Mouse (Mus musculus): ENCODE data around the gene Usp4. TPM values are rescaled to one million over a fixed set of nuclear protein-coding genes. Genes with fewer than 3 reads are reported as not detected.
A peak's percentile ranks its signal among the peaks of the same experiment; 100 is the strongest.

Usp4 gene
- polyA plus RNA-seq, 1 experiment from 2014 or later = 38.2 TPM

- TF ChIP-seq EP300 (IDR thresholded peaks at IDR 0.05; ENCODE audit: low read depth) (no peak), CTCF (IDR thresholded peaks at IDR 0.05; ENCODE audit: low read depth) (no peak)
- no peaks in the 10 kb centered on the region for H3K27me3 ChIP-seq (ENCODE audit: insufficient read depth, low read length)
- H3K27ac ChIP-seq (ENCODE audit: low read depth) = no peak overlapping the region
- H3K36me3 ChIP-seq (replicated peaks; ENCODE audit: insufficient read depth, low read length) = no peaks in the 10 kb centered on the region
- ATAC-seq (no peak), DNase-seq (no peak)
- H3K4me1 ChIP-seq (ENCODE audit: insufficient read depth) = no peaks in the 10 kb centered on the region
- no peak overlapping the region for H3K4me3 ChIP-seq (ENCODE audit: low read depth, low read length)
- H3K4me2 ChIP-seq (ENCODE audit: low read depth, low read length) = no peak overlapping the region
- H3K9me3 ChIP-seq (ENCODE audit: low read length) = no peaks in the 10 kb centered on the region
- 79% methylated on average over 9 of the region's 9 CpGs for WGBS (ENCODE audit: insufficient replicate concordance)
- no peak overlapping the region for H3K9ac ChIP-seq (replicated peaks)
These were observed 63.8 kb downstream of the Usp4 start for GRCm38 (mm10) chr9:108411381-108411942.

GRCm38 (mm10) chr9:108412221-108412620 lies 64.6 kb downstream of the Usp4 start:
- Histone ChIP-seq H3K4me3 (ENCODE audit: low read depth, low read length) (no peak overlapping the region), H3K36me3 (replicated peaks; ENCODE audit: insufficient read depth, low read length) (no peaks in the 10 kb centered on the region), H3K4me1 (ENCODE audit: insufficient read depth) (no peaks in the 10 kb centered on the region), H3K9ac (replicated peaks) (no peak overlapping the region), H3K9me3 (ENCODE audit: low read length) (no peaks in the 10 kb centered on the region), H3K4me2 (ENCODE audit: low read depth, low read length) (no peak overlapping the region), H3K27me3 (ENCODE audit: insufficient read depth, low read length) (no peaks in the 10 kb centered on the region), H3K27ac (ENCODE audit: low read depth) (no peak overlapping the region)
- ATAC-seq (no peak), DNase-seq (no peak)
- WGBS (ENCODE audit: insufficient replicate concordance) = 68% methylated on average over 1 of the region's 1 CpGs
- TF ChIP-seq CTCF (IDR thresholded peaks at IDR 0.05; ENCODE audit: low read depth) (peak; percentile 63), EP300 (IDR thresholded peaks at IDR 0.05; ENCODE audit: low read depth) (no peak)

- H3K4me2 ChIP-seq (ENCODE audit: low read depth, low read length) = no peak within 1 kb of the TSS
- no peaks in the 10 kb centered on the region for H3K9me3 ChIP-seq (ENCODE audit: low read length)
- no peak within 1 kb of the TSS for H3K9ac ChIP-seq (replicated peaks)
- no peak for TF ChIP-seq EP300 (IDR thresholded peaks at IDR 0.05; ENCODE audit: low read depth)
- no peak for TF ChIP-seq CTCF (IDR thresholded peaks at IDR 0.05; ENCODE audit: low read depth)
- H3K27ac ChIP-seq (ENCODE audit: low read depth) = no peak within 1 kb of the TSS
- no peak for DNase-seq
- no peaks in the 10 kb centered on the region for H3K36me3 ChIP-seq (replicated peaks; ENCODE audit: insufficient read depth, low read length)
- no peak for ATAC-seq
- H3K4me3 ChIP-seq (ENCODE audit: low read depth, low read length) = no peak within 1 kb of the TSS
- H3K27me3 ChIP-seq (ENCODE audit: insufficient read depth, low read length) = no peaks in the 10 kb centered on the region
- H3K4me1 ChIP-seq (ENCODE audit: insufficient read depth) = 0 out of 2 replicates have a peak, but pooled peaks cover 3% of the 10 kb centered on the region
These were observed 80.7 kb downstream of the Usp4 start, which contains the start of gene Ccdc36 for GRCm38 (mm10) chr9:108428384-108428783. Gene Ccdc36, minus strand, starts transcription at chr9:108428484.

GRCm38 (mm10) chr9:108431431-108432067 lies 83.9 kb downstream of the Usp4 start:
- peak overlapping the region; percentile 35; the same call in 1 of the 2 replicates for H3K4me2 ChIP-seq (ENCODE audit: low read depth, low read length)
- DNase-seq = peak; percentile 56
- no peak overlapping the region for H3K9ac ChIP-seq (replicated peaks)
- 55% methylated on average over 32 of the region's 32 CpGs for WGBS (ENCODE audit: insufficient replicate concordance)
- no peak overlapping the region for H3K27ac ChIP-seq (ENCODE audit: low read depth)
- no peak for ATAC-seq
- no peaks in the 10 kb centered on the region for H3K36me3 ChIP-seq (replicated peaks; ENCODE audit: insufficient read depth, low read length)
- no peaks in the 10 kb centered on the region for H3K9me3 ChIP-seq (ENCODE audit: low read length)
- no peak overlapping the region for H3K4me3 ChIP-seq (ENCODE audit: low read depth, low read length)
- 0 out of 2 replicates have a peak, but pooled peaks cover 3% of the 10 kb centered on the region for H3K4me1 ChIP-seq (ENCODE audit: insufficient read depth)
- H3K27me3 ChIP-seq (ENCODE audit: insufficient read depth, low read length) = no peaks in the 10 kb centered on the region
- TF ChIP-seq CTCF (IDR thresholded peaks at IDR 0.05; ENCODE audit: low read depth) (no peak), EP300 (IDR thresholded peaks at IDR 0.05; ENCODE audit: low read depth) (no peak)

- H3K4me3 ChIP-seq (ENCODE audit: low read depth, low read length) = no peak within 1 kb of the TSS
- H3K4me1 ChIP-seq (ENCODE audit: insufficient read depth) = 0 out of 2 replicates have a peak, but pooled peaks cover 3% of the 10 kb centered on the region
- no peak within 1 kb of the TSS for H3K9ac ChIP-seq (replicated peaks)
- no peaks in the 10 kb centered on the region for H3K36me3 ChIP-seq (replicated peaks; ENCODE audit: insufficient read depth, low read length)
- DNase-seq (no peak), ATAC-seq (no peak)
- TF ChIP-seq EP300 (IDR thresholded peaks at IDR 0.05; ENCODE audit: low read depth) (no peak), CTCF (IDR thresholded peaks at IDR 0.05; ENCODE audit: low read depth) (no peak)
- WGBS (ENCODE audit: insufficient replicate concordance) = 72% methylated on average over 3 of the region's 3 CpGs
- no peak within 1 kb of the TSS for H3K27ac ChIP-seq (ENCODE audit: low read depth)
- no peak within 1 kb of the TSS for H3K4me2 ChIP-seq (ENCODE audit: low read depth, low read length)
- H3K9me3 ChIP-seq (ENCODE audit: low read length) = no peaks in the 10 kb centered on the region
- H3K27me3 ChIP-seq (ENCODE audit: insufficient read depth, low read length) = no peaks in the 10 kb centered on the region
These were observed 88.5 kb downstream of the Usp4 start, which contains the start of gene BC048562 for GRCm38 (mm10) chr9:108436182-108436581. Gene BC048562, plus strand, starts transcription at chr9:108436482.

GRCm38 (mm10) chr9:108439176-108439575 lies 91.5 kb downstream of the Usp4 start:
- DNase-seq (no peak), ATAC-seq (no peak)
- H3K4me3 ChIP-seq (ENCODE audit: low read depth, low read length) = no peak overlapping the region
- H3K9ac ChIP-seq (replicated peaks) = no peak overlapping the region
- H3K4me1 ChIP-seq (ENCODE audit: insufficient read depth) = no peaks in the 10 kb centered on the region
- no peak for TF ChIP-seq CTCF (IDR thresholded peaks at IDR 0.05; ENCODE audit: low read depth)
- TF ChIP-seq EP300 (IDR thresholded peaks at IDR 0.05; ENCODE audit: low read depth) = no peak
- H3K36me3 ChIP-seq (replicated peaks; ENCODE audit: insufficient read depth, low read length) = no peaks in the 10 kb centered on the region
- no peaks in the 10 kb centered on the region for H3K9me3 ChIP-seq (ENCODE audit: low read length)
- no peak overlapping the region for H3K27ac ChIP-seq (ENCODE audit: low read depth)
- no peak overlapping the region for H3K4me2 ChIP-seq (ENCODE audit: low read depth, low read length)
- H3K27me3 ChIP-seq (ENCODE audit: insufficient read depth, low read length) = no peaks in the 10 kb centered on the region
- 79% methylated on average over 6 of the region's 6 CpGs for WGBS (ENCODE audit: insufficient replicate concordance)
